Mouse (Mus musculus) intestine, embryonic 16.5 days (tissue): ENCODE results near the gene Prg3. TPM values are rescaled to one million over a fixed set of nuclear protein-coding genes. Genes with fewer than 3 reads are reported as not detected.
A peak's percentile ranks its signal among the peaks of the same experiment; 100 is the strongest.

Experiments
- ATAC-seq: fragments of 200-750 bp; cut with Nextera tagmentation; 2 replicates; pipeline ENCODE4 v1.8.0; 2017; ENCODE audit warnings: moderate TSS enrichment, moderate library complexity
- H3K27ac ChIP-seq: fragments of 300-500 bp; sonication (generic); 2 replicates; pipeline ENCODE4 v1.5.1; 2014; ENCODE audit warnings: mild to moderate bottlenecking, low read length
- H3K27me3 ChIP-seq: fragments of 300-500 bp; sonication (generic); replicated peaks from 2 replicates; pipeline ENCODE4 v1.6.1; 2014; ENCODE audit warnings: low read length, control low read depth, mixed read lengths; ENCODE audit not compliant: control insufficient read depth, insufficient read depth
- H3K36me3 ChIP-seq: fragments of 300-500 bp; sonication (generic); 2 replicates; pipeline ENCODE4 v1.6.1; 2014; ENCODE audit warnings: low read length, control low read depth; ENCODE audit not compliant: control insufficient read depth, insufficient read depth
- H3K4me1 ChIP-seq: fragments of 300-500 bp; sonication (generic); 2 replicates; pipeline ENCODE4 v1.6.1; 2014; ENCODE audit warnings: low read length, control low read depth, mixed read lengths; ENCODE audit not compliant: control insufficient read depth, insufficient read depth
- H3K4me2 ChIP-seq: fragments of 300-500 bp; sonication (generic); 2 replicates; pipeline ENCODE4 v1.6.1; 2014; ENCODE audit warnings: low read depth, low read length, control low read depth
- H3K4me3 ChIP-seq: fragments of 300-500 bp; sonication (generic); 2 replicates; pipeline ENCODE4 v1.5.1; 2014; ENCODE audit warnings: mild to moderate bottlenecking, low read length
- H3K9ac ChIP-seq: fragments of 300-500 bp; sonication (generic); 2 replicates; pipeline ENCODE4 v1.6.1; 2014; ENCODE audit warnings: low read depth, low read length
- H3K9me3 ChIP-seq: fragments of 300-500 bp; sonication (generic); 2 replicates; pipeline ENCODE4 v1.6.1; 2016; ENCODE audit warnings: low read length, control low read depth; ENCODE audit not compliant: control insufficient read depth
- WGBS: fragments of 180-500 bp; shearing (Covaris S2); extraction: QIAGEN DNeasy Blood & Tissue Kit; methylation state at CpG from one replicate; pipeline ENCODE4 v1.1.7; 2014; 5-methylcytosine and 5-hydroxymethylcytosine counted together
- polyA plus RNA-seq: library from polyadenylated mRNA; unstranded; fragments of >200 nt; fragmentation: Nextera tagmentation; extraction: Ambion mirVana; gene quantifications from 2 replicates; pipeline ENCODE4 v1.2.1, GENCODE M21; 2015

Gene Prg3
- polyA plus RNA-seq, 1 experiment from 2014 or later: not detected

DNA sequence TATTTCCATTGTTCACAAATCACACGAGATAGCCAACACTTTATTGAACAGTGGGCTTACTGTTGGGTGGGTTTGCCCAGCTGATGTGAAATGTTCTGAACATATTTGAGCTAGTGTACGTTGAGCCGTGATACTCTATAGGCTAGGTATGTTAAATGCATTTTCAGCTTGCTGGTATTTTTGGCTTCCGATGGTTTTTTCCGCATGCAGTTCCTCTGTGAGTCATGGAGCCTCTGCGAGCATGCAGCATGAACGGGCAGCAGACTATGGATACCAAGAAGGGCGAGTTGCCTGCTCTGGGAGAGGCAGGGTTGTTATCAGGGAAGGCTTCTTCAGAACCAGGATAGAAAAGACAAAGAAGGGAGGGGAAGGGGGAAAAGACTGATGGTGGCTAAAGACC lies 37.0 kb upstream of the Prg3 start:
- H3K27ac ChIP-seq: no peak overlapping the region
- no peak overlapping the region for H3K4me2 ChIP-seq
- no peaks in the 10 kb centered on the region for H3K9me3 ChIP-seq
- no peak for ATAC-seq
- H3K4me1 ChIP-seq: no peaks in the 10 kb centered on the region
- H3K27me3 ChIP-seq: no peaks in the 10 kb centered on the region
- H3K4me3 ChIP-seq: no peak overlapping the region
- 90% methylated on average over 8 of the region's 8 CpGs for WGBS
- H3K9ac ChIP-seq: no peak overlapping the region
- H3K36me3 ChIP-seq: peaks cover 5% of the 10 kb centered on the region

DNA sequence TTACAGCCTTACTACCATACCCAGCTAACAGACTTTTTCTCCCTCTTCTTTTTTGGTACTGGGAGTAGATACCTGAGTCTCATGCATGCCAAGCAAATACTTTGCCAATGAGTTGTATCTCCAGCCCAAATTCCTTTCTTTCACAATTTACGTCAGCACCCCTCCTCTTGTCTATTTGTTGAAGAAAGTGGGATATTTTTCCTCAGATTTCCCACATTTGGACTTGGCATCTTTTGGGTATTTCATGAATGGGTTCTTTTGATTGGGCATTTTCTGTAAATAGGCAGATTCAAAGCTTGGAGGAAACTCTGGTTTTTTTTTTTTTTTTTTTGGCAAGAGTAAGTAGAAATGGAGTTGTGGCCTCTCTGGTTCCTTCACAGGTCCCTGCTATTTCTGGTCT lies 35.8 kb upstream of the Prg3 start:
- Histone ChIP-seq H3K4me1 (no peaks in the 10 kb centered on the region), H3K9ac (no peak overlapping the region), H3K4me2 (no peak overlapping the region), H3K4me3 (no peak overlapping the region), H3K27ac (no peak overlapping the region), H3K36me3 (peaks cover 5% of the 10 kb centered on the region), H3K27me3 (no peaks in the 10 kb centered on the region), H3K9me3 (no peaks in the 10 kb centered on the region)
- no peak for ATAC-seq
- WGBS: 93% methylated on average over 1 of the region's 1 CpGs

DNA sequence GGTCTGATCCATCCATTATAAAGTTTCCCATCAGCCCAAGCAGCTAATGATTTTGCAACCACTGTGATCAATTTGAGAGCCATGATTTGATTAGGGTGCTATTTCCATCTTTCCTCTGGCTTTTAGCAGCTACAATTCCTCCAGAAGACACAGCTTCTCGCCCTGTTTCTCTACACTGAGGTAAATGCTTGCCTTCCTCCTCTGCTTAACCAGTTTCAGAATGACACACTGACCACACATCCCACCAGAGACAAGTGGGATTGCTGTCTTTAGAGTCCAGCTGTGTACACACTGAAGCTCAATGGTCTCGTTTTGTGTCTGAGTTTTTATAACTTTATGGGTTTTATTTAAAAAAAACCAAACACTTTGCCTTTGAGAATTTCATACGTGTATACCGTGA lies 35.3 kb upstream of the Prg3 start:
- 58% methylated on average over 4 of the region's 4 CpGs for WGBS
- Histone ChIP-seq H3K36me3 (peaks cover 4% of the 10 kb centered on the region), H3K9ac (no peak overlapping the region)

DNA sequence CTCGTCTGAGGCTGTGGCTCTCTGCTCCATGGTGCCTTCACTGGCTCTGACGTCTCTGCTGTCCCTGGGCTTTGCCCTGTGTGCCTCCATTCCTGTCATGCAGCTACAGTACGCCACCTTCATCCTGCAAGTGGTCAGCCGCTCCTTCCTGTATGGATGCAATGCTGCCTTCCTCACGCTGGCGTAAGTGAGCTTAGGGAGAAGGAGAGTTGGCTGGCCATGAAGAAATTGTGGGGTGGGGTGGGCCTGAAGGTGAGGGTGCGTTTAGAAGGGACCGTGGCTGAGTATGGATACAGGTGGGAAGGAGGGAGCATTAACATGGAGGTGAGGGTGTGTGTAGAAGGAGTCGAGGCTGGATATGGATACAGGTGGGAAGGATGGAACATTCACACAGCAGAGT lies 32.6 kb upstream of the Prg3 start:
- 89% methylated on average over 9 of the region's 9 CpGs for WGBS
- Histone ChIP-seq H3K4me3 (no peak overlapping the region), H3K4me2 (no peak overlapping the region), H3K4me1 (no peaks in the 10 kb centered on the region), H3K9me3 (no peaks in the 10 kb centered on the region), H3K9ac (no peak overlapping the region), H3K36me3 (peaks cover 3% of the 10 kb centered on the region; the same call in 1 of the 2 replicates), H3K27ac (no peak overlapping the region), H3K27me3 (no peaks in the 10 kb centered on the region)
- ATAC-seq: no peak

More for the DNA sequence above, 35.3 kb upstream of the Prg3 start:
- H3K9me3 ChIP-seq: no peaks in the 10 kb centered on the region
- H3K4me2 ChIP-seq: no peak overlapping the region
- no peak overlapping the region for H3K27ac ChIP-seq
- H3K4me1 ChIP-seq: no peaks in the 10 kb centered on the region
- no peak overlapping the region for H3K4me3 ChIP-seq
- no peak for ATAC-seq
- H3K27me3 ChIP-seq: no peaks in the 10 kb centered on the region

DNA sequence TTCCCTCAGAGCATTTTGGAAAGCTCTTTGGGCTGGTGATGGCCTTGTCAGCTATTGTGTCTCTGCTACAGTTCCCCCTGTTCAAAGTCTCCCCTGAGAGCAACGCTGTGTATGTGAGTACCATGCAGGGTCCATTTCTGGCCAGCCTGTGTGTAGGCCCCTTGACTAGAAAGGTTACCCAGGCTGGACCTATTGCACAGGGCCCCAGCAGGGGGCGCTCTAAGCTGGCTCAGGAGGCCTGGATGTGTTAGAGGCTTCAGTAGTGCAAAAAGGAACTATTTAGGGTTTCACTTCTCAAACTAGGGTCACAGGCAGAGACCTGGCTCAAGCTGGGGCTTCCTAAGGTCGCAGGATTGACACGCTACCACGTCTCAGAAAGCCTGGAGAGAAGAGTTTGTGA lies 31.7 kb upstream of the Prg3 start:
- H3K4me2 ChIP-seq: no peak overlapping the region
- H3K27me3 ChIP-seq: no peaks in the 10 kb centered on the region
- no peak overlapping the region for H3K27ac ChIP-seq
- H3K4me1 ChIP-seq: no peaks in the 10 kb centered on the region
- whole genome bisulfite sequencing: 59% methylated on average over 5 of the region's 5 CpGs
- no peaks in the 10 kb centered on the region for H3K9me3 ChIP-seq
- H3K4me3 ChIP-seq: no peak overlapping the region
- H3K36me3 ChIP-seq: 0 out of 2 replicates have a peak, but pooled peaks cover 3% of the 10 kb centered on the region
- ATAC-seq: peak; percentile 62; the same call in 1 of the 2 replicates
- no peak overlapping the region for H3K9ac ChIP-seq

DNA sequence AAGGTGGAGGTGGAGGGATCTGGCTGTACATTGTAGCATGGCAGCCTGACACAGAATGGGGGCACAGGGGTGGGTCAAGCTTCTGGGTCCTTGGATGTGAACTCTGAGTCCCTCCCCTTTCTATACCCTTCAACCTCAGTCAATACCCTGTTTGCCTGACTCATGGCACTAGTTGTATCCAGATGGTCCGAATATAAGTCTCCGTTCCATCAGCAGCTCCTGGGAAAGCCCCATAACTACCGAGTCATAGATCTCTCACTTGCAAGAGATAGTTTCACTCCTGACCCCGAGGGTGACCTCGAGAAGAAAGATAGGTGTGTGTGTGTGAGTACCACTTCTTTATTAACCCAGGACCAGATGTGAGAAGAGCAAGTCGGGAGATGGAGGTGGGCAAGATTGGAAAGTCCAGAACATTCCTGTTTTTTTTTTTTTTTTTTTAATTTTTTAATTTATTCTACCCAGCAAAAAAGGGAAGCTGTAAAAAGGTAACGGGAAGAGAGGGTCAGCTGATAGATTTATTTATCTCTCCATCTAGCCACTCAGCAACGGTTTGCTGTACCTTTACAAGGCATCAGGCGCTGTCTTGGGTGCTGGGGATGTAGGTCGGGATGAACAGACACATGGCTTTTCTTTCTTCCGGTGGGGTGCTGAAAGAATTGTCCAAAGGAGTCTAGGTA lies 29.3 kb upstream of the Prg3 start:
- H3K9me3 ChIP-seq: no peaks in the 10 kb centered on the region
- no peak overlapping the region for H3K4me2 ChIP-seq
- H3K4me1 ChIP-seq: no peaks in the 10 kb centered on the region
- H3K27me3 ChIP-seq: no peaks in the 10 kb centered on the region
- WGBS: 92% methylated on average over 11 of the region's 11 CpGs
- H3K4me3 ChIP-seq: no peak overlapping the region
- no peak overlapping the region for H3K27ac ChIP-seq
- H3K36me3 ChIP-seq: no peaks in the 10 kb centered on the region
- no peak overlapping the region for H3K9ac ChIP-seq
- ATAC-seq: no peak

DNA sequence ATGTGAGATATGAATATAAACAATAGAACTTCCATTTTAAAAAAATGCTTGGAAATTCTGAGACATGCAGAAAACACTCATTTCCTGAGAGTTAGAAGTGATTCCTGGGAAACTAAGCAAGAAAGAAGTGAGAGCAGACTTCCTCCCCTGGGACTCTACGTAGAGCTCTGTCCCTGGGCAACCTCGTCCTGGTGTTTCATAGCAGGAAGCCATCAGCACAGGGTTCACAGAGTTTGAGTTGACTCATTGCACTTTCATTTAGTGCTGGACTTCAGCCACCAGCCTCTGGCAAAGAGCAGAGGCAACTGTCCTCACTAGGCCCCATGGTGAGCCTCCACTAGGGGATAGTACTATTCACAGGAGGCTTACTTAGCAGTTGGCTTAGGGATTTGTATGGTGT lies 26.7 kb upstream of the Prg3 start:
- ATAC-seq: peak; percentile 58; the same call in 1 of the 2 replicates
- H3K4me1 ChIP-seq: no peaks in the 10 kb centered on the region

DNA sequence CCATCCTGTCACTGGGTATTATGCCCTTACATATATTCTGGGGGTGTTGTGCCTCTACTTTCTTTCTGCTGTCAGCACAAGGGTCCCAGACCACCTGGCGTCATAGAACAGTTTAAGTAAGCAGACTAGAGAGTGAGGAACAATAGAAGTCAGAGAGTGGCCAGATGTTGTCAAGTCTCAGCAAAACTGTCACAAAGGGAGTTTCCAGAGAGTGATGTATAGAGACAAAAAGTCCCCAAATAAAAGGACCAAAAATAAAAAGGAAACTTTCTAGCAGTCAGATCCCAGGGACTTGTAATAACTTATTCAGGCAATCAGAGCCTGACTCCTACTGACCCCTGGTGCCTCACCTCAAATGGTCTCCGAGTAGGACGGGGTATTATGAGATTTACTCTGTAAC lies 26.1 kb upstream of the Prg3 start:
- 79% methylated on average over 3 of the region's 3 CpGs for WGBS
- Histone ChIP-seq H3K27ac (no peak overlapping the region), H3K4me3 (no peak overlapping the region), H3K9me3 (no peaks in the 10 kb centered on the region), H3K27me3 (no peaks in the 10 kb centered on the region), H3K9ac (no peak overlapping the region), H3K4me2 (no peak overlapping the region), H3K36me3 (no peaks in the 10 kb centered on the region), H3K4me1 (no peaks in the 10 kb centered on the region)
- ATAC-seq: no peak

More for the DNA sequence above, 26.7 kb upstream of the Prg3 start:
- H3K9ac ChIP-seq: no peak overlapping the region
- no peaks in the 10 kb centered on the region for H3K9me3 ChIP-seq
- H3K4me3 ChIP-seq: no peak overlapping the region
- H3K36me3 ChIP-seq: no peaks in the 10 kb centered on the region
- H3K27ac ChIP-seq: no peak overlapping the region
- no peaks in the 10 kb centered on the region for H3K27me3 ChIP-seq
- WGBS: 51% methylated on average over 2 of the region's 2 CpGs
- no peak overlapping the region for H3K4me2 ChIP-seq

DNA sequence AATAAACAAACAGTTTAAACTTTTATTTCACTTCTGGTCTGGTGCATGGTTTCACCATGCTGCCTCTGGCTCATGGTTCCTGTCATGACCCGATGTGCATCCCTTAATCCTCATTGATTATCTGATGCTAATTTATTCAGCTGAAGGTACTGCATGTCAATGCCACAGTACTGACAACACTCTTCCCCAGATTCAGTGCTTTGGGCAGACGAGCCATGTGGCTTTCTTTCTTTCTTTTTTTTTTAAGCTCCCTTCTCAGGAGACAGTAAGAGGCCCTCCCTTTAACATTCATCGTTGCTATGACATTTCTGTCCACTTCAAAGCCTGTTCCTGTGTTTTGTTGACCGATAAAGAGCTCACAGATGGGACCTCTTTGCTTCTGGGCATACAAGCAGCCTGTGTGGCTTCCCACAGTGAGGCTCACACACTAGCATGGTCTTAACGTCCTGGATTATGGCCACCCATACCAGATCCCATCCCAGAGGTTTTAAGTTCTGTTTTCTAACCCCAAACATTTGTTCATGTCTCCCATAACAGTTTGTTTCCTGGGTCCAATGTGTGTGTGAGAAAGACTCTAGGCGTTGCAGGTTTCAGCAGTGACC lies 25.0 kb upstream of the Prg3 start:
- H3K4me2 ChIP-seq: no peak overlapping the region
- H3K36me3 ChIP-seq: no peaks in the 10 kb centered on the region
- no peak overlapping the region for H3K27ac ChIP-seq
- no peaks in the 10 kb centered on the region for H3K27me3 ChIP-seq
- 36% methylated on average over 6 of the region's 6 CpGs for WGBS
- no peak overlapping the region for H3K4me3 ChIP-seq
- H3K9me3 ChIP-seq: no peaks in the 10 kb centered on the region
- no peak overlapping the region for H3K9ac ChIP-seq
- H3K4me1 ChIP-seq: no peaks in the 10 kb centered on the region
- ATAC-seq: no peak
